Mouse (Mus musculus) heart, postnatal 0 days (tissue): ENCODE data around the gene Fam53b. TPM values are rescaled to one million over a fixed set of nuclear protein-coding genes. Genes with fewer than 3 reads are reported as not detected.
A peak's percentile ranks its signal among the peaks of the same experiment; 100 is the strongest.

Experiments used
- ATAC-seq: fragments of 200-750 bp; cut with Nextera tagmentation; 2 replicates; pipeline ENCODE4 v1.8.0; 2017; ENCODE audit warnings: low read depth, moderate number of reproducible peaks, moderate library complexity; ENCODE audit not compliant: insufficient read depth
- DNase-seq: peaks from one replicate; pipeline ENCODE4 v3.0.0-alpha.2; 2016; ENCODE audit warnings: low spot score
- H3K27ac ChIP-seq: fragments of 300-500 bp; sonication (generic); 2 replicates; pipeline ENCODE4 v1.5.1; 2014; ENCODE audit warnings: low read depth, mild to moderate bottlenecking
- H3K27me3 ChIP-seq: fragments of 300-500 bp; sonication (generic); 2 replicates; pipeline ENCODE4 v1.6.1; 2014; ENCODE audit warnings: low read length, mixed read lengths; ENCODE audit not compliant: control insufficient read depth, insufficient read depth
- H3K36me3 ChIP-seq: fragments of 300-500 bp; sonication (generic); replicated peaks from 2 replicates; pipeline ENCODE4 v1.6.1; 2014; ENCODE audit warnings: low read length, mixed read lengths; ENCODE audit not compliant: control insufficient read depth, insufficient read depth
- H3K4me1 ChIP-seq: fragments of 300-500 bp; sonication (generic); 2 replicates; pipeline ENCODE4 v1.6.1; 2014; ENCODE audit warnings: antibody characterized with exemption; ENCODE audit not compliant: control insufficient read depth, insufficient read depth
- H3K4me2 ChIP-seq: fragments of 300-500 bp; sonication (generic); 2 replicates; pipeline ENCODE4 v1.6.1; 2014; ENCODE audit warnings: low read depth, mild to moderate bottlenecking, low read length, moderate library complexity
- H3K4me3 ChIP-seq: fragments of 300-500 bp; sonication (generic); 2 replicates; pipeline ENCODE4 v1.5.1; 2014; ENCODE audit warnings: low read depth, low read length
- H3K9ac ChIP-seq: fragments of 300-500 bp; sonication (generic); replicated peaks from 2 replicates; pipeline ENCODE4 v1.6.1; 2014; ENCODE audit warnings: low read depth, low read length, mixed read lengths
- H3K9me3 ChIP-seq: fragments of 300-500 bp; sonication (generic); replicated peaks from 2 replicates; pipeline ENCODE4 v1.6.1; 2016; ENCODE audit warnings: low read length; ENCODE audit not compliant: control insufficient read depth
- CTCF ChIP-seq: IDR thresholded peaks from 2 replicates; pipeline ENCODE4 v1.5.1; 2016; ENCODE audit warnings: antibody characterized with exemption, control low read depth, low read depth
- EP300 ChIP-seq: IDR thresholded peaks from 2 replicates; pipeline ENCODE4 v1.6.1; 2016; ENCODE audit warnings: antibody characterized with exemption, low read depth
- WGBS: fragments of 180-500 bp; shearing (Covaris S2); extraction: QIAGEN DNeasy Blood & Tissue Kit; methylation state at CpG from one replicate; pipeline ENCODE4 v1.1.7; 2014; 5-methylcytosine and 5-hydroxymethylcytosine counted together
- polyA plus RNA-seq: library from polyadenylated mRNA; unstranded; fragments of >200 nt; fragmentation: Nextera tagmentation; extraction: Ambion mirVana; gene quantifications from 2 replicates; pipeline ENCODE4 v1.2.1, GENCODE M21; 2015
- total RNA-seq: library from RNA; depleted of rRNA; stranded (reverse); fragments of >200 nt; gene quantifications from 2 replicates; pipeline ENCODE4 v1.2.3, GENCODE M21; 2014; ENCODE audit warnings: low replicate concordance

Fam53b gene
- total and polyA plus RNA-seq, 2 experiments from 2014 or later, result 13.1 to 18.6 TPM

DNA sequence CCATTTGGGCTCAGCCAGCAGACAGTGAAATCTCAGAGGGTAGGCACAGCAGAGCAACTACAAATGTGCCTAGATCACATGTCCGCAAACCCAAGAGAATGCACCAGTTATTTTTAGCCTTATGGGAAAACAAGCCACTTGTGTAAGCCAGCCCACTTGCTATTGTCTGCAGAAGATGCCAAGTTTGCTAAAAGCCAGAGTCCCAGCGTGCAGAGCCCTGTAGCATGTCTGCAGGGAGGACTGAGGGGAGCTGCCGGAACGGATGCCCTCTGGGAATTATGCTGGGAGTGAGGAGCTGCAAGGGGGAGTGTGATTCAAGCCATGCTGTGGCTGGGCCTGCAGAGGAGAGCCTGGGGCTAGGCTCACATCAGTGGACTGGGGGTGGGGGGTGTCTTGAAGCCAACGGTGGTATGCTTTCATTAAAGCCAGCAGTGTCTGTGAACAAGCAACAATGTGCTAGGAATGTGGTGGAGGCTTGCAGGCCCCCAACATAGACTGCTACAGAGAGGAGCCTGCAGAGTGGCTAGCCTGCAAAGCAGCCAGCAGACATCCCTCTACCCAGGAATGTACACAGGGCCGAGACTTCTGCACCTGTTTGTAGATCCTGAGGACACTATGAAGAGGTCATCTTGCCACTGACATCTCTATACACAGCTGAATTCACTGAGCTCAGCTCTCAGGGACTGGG lies 99.3 kb downstream of the Fam53b start:
- no peaks in the 10 kb centered on the region for H3K27me3 ChIP-seq
- H3K9ac ChIP-seq, result 0 out of 2 replicates have a peak overlapping the region, but pooled peaks have one; percentile 30
- H3K9me3 ChIP-seq, result no peaks in the 10 kb centered on the region
- no peak overlapping the region for H3K4me3 ChIP-seq
- TF ChIP-seq CTCF, result 0 out of 2 replicates have a peak, but pooled peaks have one; percentile 4
- TF ChIP-seq EP300, result no peak; the same call in none of the 2 replicates
- H3K4me1 ChIP-seq, result peaks cover 42% of the 10 kb centered on the region
- 4% methylated on average over 6 of the region's 6 CpGs for WGBS
- H3K27ac ChIP-seq, result peak overlapping the region; percentile 98
- ATAC-seq, result peak; percentile 92
- H3K4me2 ChIP-seq, result peak overlapping the region; percentile 1; the same call in 1 of the 2 replicates
- peak; percentile 96 for DNase-seq
- H3K36me3 ChIP-seq, result peaks cover 9% of the 10 kb centered on the region

DNA sequence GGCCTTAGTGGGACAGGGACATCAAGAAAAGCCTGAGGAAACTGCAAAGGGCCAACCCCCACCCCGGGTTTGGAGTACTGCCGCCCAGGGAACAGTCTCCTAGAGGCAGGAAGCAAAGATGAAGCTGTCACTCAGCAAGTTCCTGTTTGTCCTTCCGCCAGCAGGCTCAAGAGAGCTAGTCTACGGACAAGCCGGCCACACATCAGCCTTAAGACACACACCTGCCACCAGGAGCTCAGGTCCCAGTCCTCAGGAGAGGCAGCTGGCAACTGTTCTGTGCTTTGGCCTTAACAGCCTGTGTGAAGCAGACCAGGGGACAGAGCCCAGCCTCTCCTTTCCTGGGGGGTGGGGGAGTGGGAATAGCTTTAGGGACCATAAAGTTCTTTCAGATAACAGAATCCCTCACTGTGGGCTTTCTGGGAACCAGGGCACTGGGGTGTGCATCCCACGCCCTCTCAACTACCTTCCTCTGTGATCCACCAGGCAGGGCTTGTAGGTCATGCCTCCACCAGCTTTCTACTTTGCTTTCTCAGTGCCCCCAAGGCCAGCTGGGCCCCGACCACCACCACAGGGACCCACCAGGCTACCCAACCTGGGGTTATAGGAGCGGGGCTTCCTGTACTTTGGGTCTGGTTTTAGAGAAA lies 100.1 kb downstream of the Fam53b start:
- H3K9ac ChIP-seq, result peak overlapping the region; percentile 22; the same call in 1 of the 2 replicates
- H3K27me3 ChIP-seq, result no peaks in the 10 kb centered on the region
- H3K27ac ChIP-seq, result peak overlapping the region; percentile 98
- DNase-seq, result peak; percentile 51
- no peak overlapping the region for H3K4me3 ChIP-seq
- peaks cover 9% of the 10 kb centered on the region for H3K36me3 ChIP-seq
- WGBS, result 28% methylated on average over 8 of the region's 8 CpGs
- peak overlapping the region; percentile 1; the same call in 1 of the 2 replicates for H3K4me2 ChIP-seq
- ATAC-seq, result peak; percentile 16
- no peak for TF ChIP-seq EP300
- TF ChIP-seq CTCF, result no peak
- no peaks in the 10 kb centered on the region for H3K9me3 ChIP-seq
- H3K4me1 ChIP-seq, result peaks cover 42% of the 10 kb centered on the region

DNA sequence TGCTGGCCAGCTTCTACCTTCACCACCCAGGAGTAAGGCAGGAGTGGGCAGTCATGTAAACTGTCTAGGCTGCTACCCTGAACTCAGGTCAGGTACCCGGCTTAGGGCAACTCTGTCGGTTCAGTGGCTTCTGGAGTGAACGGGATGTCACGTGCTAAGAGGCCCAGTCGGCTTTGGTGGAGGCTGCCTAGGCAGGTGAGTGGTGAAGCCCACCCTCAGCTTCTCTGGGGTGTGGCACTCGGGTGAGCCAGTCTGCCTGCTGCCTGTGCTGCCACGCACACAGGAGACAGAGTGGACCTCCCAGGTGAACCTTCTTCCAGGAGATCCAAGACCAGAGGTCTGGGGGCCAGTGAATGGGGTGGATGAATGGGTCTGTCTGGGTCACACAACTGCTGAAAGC lies 100.7 kb downstream of the Fam53b start:
- Histone ChIP-seq H3K4me1 (peaks cover 42% of the 10 kb centered on the region), H3K36me3 (peaks cover 9% of the 10 kb centered on the region)

DNA sequence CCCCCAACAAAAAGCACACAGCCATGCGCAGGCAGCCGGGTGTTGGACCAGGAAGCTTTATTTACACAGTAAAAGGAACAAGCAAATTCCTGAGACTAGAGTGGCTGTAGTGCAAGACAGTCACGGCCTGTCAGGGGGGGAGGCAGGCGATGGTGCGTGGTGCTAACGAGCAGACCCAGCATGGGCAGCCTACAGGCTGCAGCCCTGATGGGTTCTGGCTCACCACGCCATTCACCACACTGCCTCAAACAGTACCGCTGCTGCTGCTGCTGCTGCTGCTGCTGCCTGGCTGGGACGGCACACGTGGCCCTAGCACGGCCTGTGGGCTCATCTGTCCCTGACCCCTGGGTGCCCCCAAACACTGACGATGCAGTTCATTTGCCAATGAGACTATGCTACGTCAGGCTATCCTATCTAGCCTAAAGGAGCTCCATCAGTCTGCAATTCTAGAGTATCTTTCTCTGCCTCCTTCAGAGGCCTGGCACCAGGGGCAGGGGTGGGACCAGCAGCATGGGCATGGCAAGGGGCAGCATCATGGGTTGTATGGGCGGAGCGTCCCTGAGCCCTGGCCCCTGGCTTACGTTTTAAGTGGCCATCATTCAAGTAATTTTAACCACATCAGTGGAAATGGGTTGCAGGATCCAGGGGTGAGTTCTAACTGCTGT lies 101.5 kb downstream of the Fam53b start:
- WGBS, result 46% methylated on average over 16 of the region's 16 CpGs
- Histone ChIP-seq H3K9me3 (no peaks in the 10 kb centered on the region), H3K27ac (peak overlapping the region; percentile 62), H3K4me1 (peaks cover 42% of the 10 kb centered on the region), H3K9ac (peak overlapping the region; percentile 26; the same call in 1 of the 2 replicates), H3K4me3 (no peak overlapping the region), H3K36me3 (peaks cover 9% of the 10 kb centered on the region), H3K27me3 (no peaks in the 10 kb centered on the region), H3K4me2 (no peak overlapping the region)
- TF ChIP-seq EP300, result no peak
- no peak for TF ChIP-seq CTCF
- DNase-seq (no peak), ATAC-seq (no peak)

More for the DNA sequence above, 100.7 kb downstream of the Fam53b start:
- no peak overlapping the region for H3K4me2 ChIP-seq
- TF ChIP-seq CTCF (no peak), EP300 (no peak)
- 68% methylated on average over 7 of the region's 7 CpGs for WGBS
- no peaks in the 10 kb centered on the region for H3K27me3 ChIP-seq
- peak overlapping the region; percentile 22; the same call in 1 of the 2 replicates for H3K9ac ChIP-seq
- peak overlapping the region; percentile 98 for H3K27ac ChIP-seq
- no peak for ATAC-seq
- DNase-seq, result no peak
- H3K4me3 ChIP-seq, result no peak overlapping the region
- H3K9me3 ChIP-seq, result no peaks in the 10 kb centered on the region

DNA sequence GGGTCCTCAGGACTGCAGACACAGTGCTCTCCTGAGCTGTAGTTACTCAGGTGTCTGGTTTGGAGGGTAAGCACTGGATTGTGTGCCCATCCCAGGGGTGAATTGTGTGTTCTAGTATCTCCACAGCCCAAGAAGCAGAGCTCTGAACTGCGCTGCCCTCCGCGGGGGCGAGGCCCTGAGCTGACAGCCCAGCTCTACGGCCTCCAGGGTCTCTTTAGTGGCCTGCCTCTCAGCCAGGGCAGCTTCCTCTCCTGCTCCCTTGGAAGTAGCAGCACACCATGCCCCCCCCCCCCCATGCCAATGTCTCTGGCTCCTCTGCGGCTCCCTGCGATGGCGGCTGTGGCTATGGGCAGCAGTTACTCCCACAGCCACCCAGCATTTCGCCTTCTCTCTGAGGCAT lies 102.1 kb downstream of the Fam53b start:
- H3K9me3 ChIP-seq, result no peaks in the 10 kb centered on the region
- DNase-seq, result no peak
- no peaks in the 10 kb centered on the region for H3K27me3 ChIP-seq
- peaks cover 42% of the 10 kb centered on the region for H3K4me1 ChIP-seq
- 76% methylated on average over 9 of the region's 9 CpGs for WGBS
- no peak for TF ChIP-seq EP300
- TF ChIP-seq CTCF, result no peak
- no peak for ATAC-seq
- no peak overlapping the region for H3K4me2 ChIP-seq
- H3K9ac ChIP-seq, result no peak overlapping the region
- peak overlapping the region; percentile 62 for H3K27ac ChIP-seq
- H3K4me3 ChIP-seq, result no peak overlapping the region
- H3K36me3 ChIP-seq, result peaks cover 9% of the 10 kb centered on the region
